Mouse (Mus musculus) cerebellum, postnatal 4 days (tissue): ENCODE data around the gene I0C0044D17Rik.

Experiments
- DNase-seq, 2 experiments: peaks; one replicate each; pipeline ENCODE4 v3.0.0; 2022; ENCODE audit warnings: low spot score in 2 of 2, mixed read lengths in 1 of 2

The I0C0044D17Rik gene

DNA sequence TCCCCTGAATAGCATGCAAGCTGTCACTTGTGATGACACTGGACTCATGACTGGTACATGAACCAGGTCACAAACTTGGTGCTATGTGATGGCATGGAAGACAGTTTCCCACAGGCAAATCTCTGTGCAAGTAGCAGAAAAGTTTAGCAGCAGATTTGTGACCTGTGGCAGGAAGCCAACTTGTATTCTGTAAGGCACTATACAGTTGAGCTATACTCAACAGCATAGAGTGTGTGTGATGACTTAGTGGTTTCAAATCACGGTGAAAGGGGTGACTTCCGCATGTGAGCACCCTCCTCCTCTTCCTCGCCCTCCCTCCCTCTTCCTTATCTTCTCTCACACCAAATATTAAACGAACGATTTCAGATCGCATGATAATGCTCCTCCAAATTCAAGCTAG, 46.2 kb downstream of the I0C0044D17Rik start:
- no peak for DNase-seq

DNA sequence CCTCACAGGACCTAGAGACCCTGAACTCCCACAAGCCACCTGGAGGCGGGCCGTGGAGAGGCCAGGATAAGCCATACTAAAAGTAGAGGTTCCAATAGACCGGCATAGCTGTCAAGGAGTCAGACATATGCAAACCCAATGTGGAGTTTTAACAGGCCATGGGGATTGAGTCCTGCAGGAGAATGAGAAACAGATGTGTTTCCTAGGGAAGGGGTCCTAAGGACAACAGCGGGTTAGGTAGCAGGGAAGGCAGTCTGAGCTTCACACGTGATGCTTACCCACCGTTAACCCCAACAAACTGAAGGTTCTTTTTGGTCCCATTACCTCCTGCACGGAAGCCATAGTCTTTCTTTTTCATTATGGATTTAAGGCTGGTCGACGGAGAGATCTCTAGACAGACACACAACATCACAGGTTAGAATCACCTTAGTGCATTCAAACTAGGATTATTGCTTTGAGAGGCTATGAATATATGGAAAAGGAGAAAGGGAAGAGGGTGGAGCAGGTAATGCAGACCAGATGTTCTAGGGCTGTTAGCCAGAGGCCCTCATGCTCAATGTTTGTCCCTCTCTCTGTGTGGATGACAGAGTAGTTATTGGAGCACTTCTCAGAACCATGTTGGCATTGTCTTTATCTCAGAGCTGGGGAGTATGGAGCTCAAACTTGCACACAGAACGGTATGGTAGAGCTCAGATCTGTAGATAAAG, 46.8 kb downstream of the I0C0044D17Rik start:
- DNase-seq, result no peak

GRCm38 (mm10) chr4:98773785-98774184, 49.9 kb downstream of the I0C0044D17Rik start:
- DNase-seq, result no peak
